Mouse (Mus musculus): ENCODE data around the gene Gm4559.

DNA sequence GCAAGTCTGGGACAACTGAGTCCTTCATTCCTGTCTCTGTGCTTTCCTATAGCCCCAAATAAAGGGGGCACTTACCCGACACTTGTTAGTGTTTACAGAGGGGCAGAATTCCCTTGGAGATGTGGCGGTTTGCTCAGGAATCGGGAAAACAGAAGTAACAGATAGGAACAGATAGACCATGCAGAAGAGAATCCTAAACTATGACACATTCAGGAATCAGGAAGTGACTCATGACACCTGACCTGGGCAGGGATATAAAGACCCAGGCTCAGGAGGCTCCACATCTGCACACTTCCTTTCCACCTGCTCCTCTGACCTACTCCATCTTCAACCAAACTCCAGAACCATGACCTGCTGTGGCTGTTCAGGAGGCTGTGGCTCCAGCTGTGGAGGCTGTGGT, 29.1 kb upstream of the Gm4559 start, which contains the start of gene Krtap5-4:
- TF ChIP-seq CTCF (IDR thresholded peaks at IDR 0.05; ENCODE audit: extremely low read depth, insufficient read length, insufficient replicate concordance, low read depth, low read length), result no peak
- no peak for TF ChIP-seq POLR2A (IDR thresholded peaks at IDR 0.05; ENCODE audit: low read depth, low read length)

All from small intestine, adult 2 months (tissue).